Mouse (Mus musculus): ENCODE measurements at regions not wholly inside any gene's neighbourhood (a gene's known extent, or its start where the extent isn't known, plus 50 kb on each side); places are given as distances from the start of the nearest gene placed in this dataset.
"Not testable (repeated sequence)": the region's sequence is repeated elsewhere in the genome, so short reads cannot be mapped to it uniquely, and the experiment has no call there.

- not testable (repeated sequence) for H3K4me2 ChIP-seq
- WGBS: 95% methylated on average over 6 of the region's 6 CpGs
Observed at GRCm38 (mm10) chr4:8462414-8462813, 223.6 kb upstream of the Car8 start.

GRCm38 (mm10) chr4:8454346-8454745 is 215.5 kb upstream of the Car8 start:
- Histone ChIP-seq H3K27ac (no peak overlapping the region), H3K9me3 (replicated peaks) (no peaks in the 10 kb centered on the region), H3K9ac (no peak overlapping the region), H3K4me3 (replicated peaks) (no peak overlapping the region), H3K4me1 (no peaks in the 10 kb centered on the region), H3K4me2 (no peak overlapping the region), H3K27me3 (no peaks in the 10 kb centered on the region), H3K36me3 (no peaks in the 10 kb centered on the region)
- ATAC-seq (replicated peaks; ENCODE audit: low FRiP score): no peak
- 82% methylated on average over 2 of the region's 2 CpGs for WGBS

More at GRCm38 (mm10) chr4:8462414-8462813, 223.6 kb upstream of the Car8 start:
- not testable (repeated sequence) for ATAC-seq (replicated peaks; ENCODE audit: low FRiP score); H3K27ac ChIP-seq; H3K36me3 ChIP-seq; H3K4me3 ChIP-seq (replicated peaks); H3K9ac ChIP-seq; H3K4me1 ChIP-seq; H3K27me3 ChIP-seq
- H3K9me3 ChIP-seq (replicated peaks): peaks cover 10% of the 10 kb centered on the region; the same call in 1 of the 2 replicates

- no peak for ATAC-seq (replicated peaks; ENCODE audit: low FRiP score)
- H3K4me2 ChIP-seq: no peak overlapping the region
- 51% methylated on average over 2 of the region's 2 CpGs for WGBS
Observed at GRCm38 (mm10) chr4:8432393-8432792, 193.6 kb upstream of the Car8 start.

GRCm38 (mm10) chr4:8431032-8431332 is 192.1 kb upstream of the Car8 start:
- Histone ChIP-seq H3K27me3 (no peaks in the 10 kb centered on the region), H3K4me3 (replicated peaks) (no peak overlapping the region), H3K9me3 (replicated peaks) (no peaks in the 10 kb centered on the region), H3K9ac (no peak overlapping the region), H3K27ac (no peak overlapping the region), H3K4me2 (no peak overlapping the region), H3K36me3 (no peaks in the 10 kb centered on the region), H3K4me1 (no peaks in the 10 kb centered on the region)
- 0 out of 2 replicates have a peak, but pooled peaks have one; percentile 33 for ATAC-seq (replicated peaks; ENCODE audit: low FRiP score)
- WGBS: 21% methylated on average over 1 of the region's 1 CpGs

More at GRCm38 (mm10) chr4:8432393-8432792, 193.6 kb upstream of the Car8 start:
- Histone ChIP-seq H3K9ac (no peak overlapping the region), H3K9me3 (replicated peaks) (no peaks in the 10 kb centered on the region), H3K4me3 (replicated peaks) (no peak overlapping the region), H3K36me3 (no peaks in the 10 kb centered on the region), H3K27me3 (no peaks in the 10 kb centered on the region), H3K4me1 (no peaks in the 10 kb centered on the region), H3K27ac (no peak overlapping the region)

GRCm38 (mm10) chr4:8430269-8431031 is 191.6 kb upstream of the Car8 start:
- H3K27ac ChIP-seq: no peak overlapping the region
- WGBS: 83% methylated on average over 4 of the region's 4 CpGs
- no peak overlapping the region for H3K4me2 ChIP-seq
- no peaks in the 10 kb centered on the region for H3K36me3 ChIP-seq
- H3K9ac ChIP-seq: no peak overlapping the region
- no peaks in the 10 kb centered on the region for H3K27me3 ChIP-seq
- ATAC-seq (replicated peaks; ENCODE audit: low FRiP score): 0 out of 2 replicates have a peak, but pooled peaks have one; percentile 12
- H3K9me3 ChIP-seq (replicated peaks): no peaks in the 10 kb centered on the region
- no peaks in the 10 kb centered on the region for H3K4me1 ChIP-seq
- no peak overlapping the region for H3K4me3 ChIP-seq (replicated peaks)

- H3K27ac ChIP-seq: no peak overlapping the region
- WGBS: 57% methylated on average over 5 of the region's 5 CpGs
- no peaks in the 10 kb centered on the region for H3K36me3 ChIP-seq
- no peaks in the 10 kb centered on the region for H3K9me3 ChIP-seq (replicated peaks)
- no peaks in the 10 kb centered on the region for H3K27me3 ChIP-seq
- H3K4me1 ChIP-seq: no peaks in the 10 kb centered on the region
- no peak overlapping the region for H3K9ac ChIP-seq
- H3K4me2 ChIP-seq: no peak overlapping the region
- 0 out of 2 replicates have a peak, but pooled peaks have one; percentile 38 for ATAC-seq (replicated peaks; ENCODE audit: low FRiP score)
- H3K4me3 ChIP-seq (replicated peaks): no peak overlapping the region
Observed at GRCm38 (mm10) chr4:8429771-8430170, 190.9 kb upstream of the Car8 start.

- Histone ChIP-seq H3K4me3 (replicated peaks) (no peak overlapping the region), H3K36me3 (no peaks in the 10 kb centered on the region)
Observed at GRCm38 (mm10) chr4:8428629-8429523, 190.0 kb upstream of the Car8 start.

GRCm38 (mm10) chr4:8427812-8428211 is 189.0 kb upstream of the Car8 start:
- Histone ChIP-seq H3K4me1 (peaks cover 4% of the 10 kb centered on the region; the same call in 1 of the 2 replicates), H3K4me2 (no peak overlapping the region), H3K9me3 (replicated peaks) (no peaks in the 10 kb centered on the region), H3K27me3 (no peaks in the 10 kb centered on the region), H3K4me3 (replicated peaks) (no peak overlapping the region), H3K9ac (no peak overlapping the region), H3K36me3 (no peaks in the 10 kb centered on the region), H3K27ac (no peak overlapping the region)
- WGBS: 65% methylated on average over 4 of the region's 4 CpGs
- no peak for ATAC-seq (replicated peaks; ENCODE audit: low FRiP score)

More at GRCm38 (mm10) chr4:8428629-8429523, 190.0 kb upstream of the Car8 start:
- no peaks in the 10 kb centered on the region for H3K9me3 ChIP-seq (replicated peaks)
- ATAC-seq (replicated peaks; ENCODE audit: low FRiP score): no peak
- no peak overlapping the region for H3K4me2 ChIP-seq
- no peak overlapping the region for H3K9ac ChIP-seq
- WGBS: 77% methylated on average over 11 of the region's 11 CpGs
- H3K4me1 ChIP-seq: peaks cover under 1% of the 10 kb centered on the region; the same call in 1 of the 2 replicates
- no peaks in the 10 kb centered on the region for H3K27me3 ChIP-seq
- no peak overlapping the region for H3K27ac ChIP-seq

GRCm38 (mm10) chr4:8423392-8424045 is 184.7 kb upstream of the Car8 start:
- peak; percentile 56; the same call in 1 of the 2 replicates for ATAC-seq (replicated peaks; ENCODE audit: low FRiP score)
- Histone ChIP-seq H3K4me1 (peaks cover 6% of the 10 kb centered on the region; the same call in 1 of the 2 replicates), H3K27me3 (no peaks in the 10 kb centered on the region), H3K36me3 (no peaks in the 10 kb centered on the region), H3K4me2 (no peak overlapping the region), H3K9ac (no peak overlapping the region), H3K27ac (no peak overlapping the region), H3K9me3 (replicated peaks) (no peaks in the 10 kb centered on the region), H3K4me3 (replicated peaks) (no peak overlapping the region)
- WGBS: 56% methylated on average over 16 of the region's 16 CpGs

GRCm38 (mm10) chr4:8421285-8421684 is 182.4 kb upstream of the Car8 start:
- no peaks in the 10 kb centered on the region for H3K36me3 ChIP-seq
- H3K4me2 ChIP-seq: no peak overlapping the region
- peaks cover 6% of the 10 kb centered on the region; the same call in 1 of the 2 replicates for H3K4me1 ChIP-seq
- no peak for ATAC-seq (replicated peaks; ENCODE audit: low FRiP score)
- H3K27me3 ChIP-seq: no peaks in the 10 kb centered on the region
- H3K9me3 ChIP-seq (replicated peaks): no peaks in the 10 kb centered on the region
- no peak overlapping the region for H3K27ac ChIP-seq
- 93% methylated on average over 6 of the region's 6 CpGs for WGBS
- no peak overlapping the region for H3K4me3 ChIP-seq (replicated peaks)
- no peak overlapping the region for H3K9ac ChIP-seq

- Histone ChIP-seq H3K4me3 (replicated peaks) (no peak overlapping the region), H3K36me3 (no peaks in the 10 kb centered on the region), H3K4me2 (no peak overlapping the region), H3K9ac (no peak overlapping the region), H3K4me1 (0 out of 2 replicates have a peak, but pooled peaks cover 3% of the 10 kb centered on the region), H3K27me3 (no peaks in the 10 kb centered on the region), H3K27ac (no peak overlapping the region), H3K9me3 (replicated peaks) (no peaks in the 10 kb centered on the region)
- WGBS: 40% methylated on average over 1 of the region's 1 CpGs
- ATAC-seq (replicated peaks; ENCODE audit: low FRiP score): no peak
Observed at GRCm38 (mm10) chr4:8418374-8419031, 179.7 kb upstream of the Car8 start.

Data from kidney, embryonic 15.5 days (tissue).